Mouse (Mus musculus) embryonic facial prominence, embryonic 15.5 days (tissue): ENCODE results near the gene Dctn5. TPM values are rescaled to one million over a fixed set of nuclear protein-coding genes. Genes with fewer than 3 reads are reported as not detected.

ENCODE experiments used
- polyA plus RNA-seq: library from polyadenylated mRNA; unstranded; fragments of >200 nt; fragmentation: Nextera tagmentation; extraction: Ambion mirVana; gene quantifications from 2 replicates; pipeline ENCODE4 v1.2.1, GENCODE M21; 2015

Gene Dctn5
- polyA plus RNA-seq, 1 experiment from 2014 or later = 126 TPM

Other genes starting within 250 kb of the Dctn5 start
- 24.4 and 24.8 TPM in 2 replicates for gene Cog7, start 151.3 kb upstream of the Dctn5 start, polyA plus RNA-seq
- 87.9 and 95.4 TPM in 2 replicates for gene Gga2, start 111.8 kb upstream of the Dctn5 start, polyA plus RNA-seq
- 61.6 and 63.0 TPM in 2 replicates for gene Ubfd1, start 65.9 kb upstream of the Dctn5 start, polyA plus RNA-seq
- gene Ears2, start 65.8 kb upstream of the Dctn5 start, polyA plus RNA-seq = 15.2 and 16.1 TPM in 2 replicates
- 559 TPM in 2 replicates for gene Ndufab1, start 31.2 kb upstream of the Dctn5 start, polyA plus RNA-seq
- 9.2 and 12.4 TPM in 2 replicates for gene Palb2, start 56 bp upstream of the Dctn5 start, polyA plus RNA-seq
- 87.2 and 87.3 TPM in 2 replicates for gene Plk1, start 26.4 kb downstream of the Dctn5 start, polyA plus RNA-seq
- not detected in 2 replicates for gene Ern2, start 53.2 kb downstream of the Dctn5 start, polyA plus RNA-seq
- 0.69 and 0.85 TPM in 2 replicates for gene Chp2, start 86.5 kb downstream of the Dctn5 start, polyA plus RNA-seq
- 8.7 and 10.1 TPM in 2 replicates for gene Prkcb, start 155.7 kb downstream of the Dctn5 start, polyA plus RNA-seq